Mouse (Mus musculus) heart, embryonic 13.5 days (tissue): ENCODE measurements around the gene Flot1. TPM values are rescaled to one million over a fixed set of nuclear protein-coding genes. Genes with fewer than 3 reads are reported as not detected.

Experiments
- ATAC-seq: fragments of 200-750 bp; cut with Nextera tagmentation; 2 replicates; pipeline ENCODE4 v1.8.0; 2017; ENCODE audit warnings: moderate TSS enrichment; ENCODE audit not compliant: insufficient number of reproducible peaks, low FRiP score, low TSS enrichment; ENCODE audit errors: extremely low read depth
- H3K27ac ChIP-seq: fragments of 300-500 bp; sonication (generic); replicated peaks from 2 replicates; pipeline ENCODE4 v1.5.1; 2015; ENCODE audit warnings: moderate library complexity, mild to moderate bottlenecking, inconsistent platforms
- H3K27me3 ChIP-seq: fragments of 300-500 bp; sonication (generic); replicated peaks from 2 replicates; pipeline ENCODE4 v1.6.1; 2015; ENCODE audit warnings: mild to moderate bottlenecking, inconsistent platforms
- H3K36me3 ChIP-seq: fragments of 300-500 bp; sonication (generic); 2 replicates; pipeline ENCODE4 v1.6.1; 2015; ENCODE audit warnings: mild to moderate bottlenecking, inconsistent platforms
- H3K4me1 ChIP-seq: fragments of 300-500 bp; sonication (generic); 2 replicates; pipeline ENCODE4 v1.6.1; 2015; ENCODE audit warnings: inconsistent platforms
- H3K4me2 ChIP-seq: fragments of 300-500 bp; sonication (generic); 2 replicates; pipeline ENCODE4 v1.6.1; 2015; ENCODE audit warnings: inconsistent platforms, mild to moderate bottlenecking, moderate library complexity
- H3K4me3 ChIP-seq: fragments of 300-500 bp; sonication (generic); 2 replicates; pipeline ENCODE4 v1.5.1; 2015; ENCODE audit warnings: moderate library complexity, mild to moderate bottlenecking, inconsistent platforms
- H3K9ac ChIP-seq: fragments of 300-500 bp; sonication (generic); 2 replicates; pipeline ENCODE4 v1.6.1; 2015; ENCODE audit warnings: inconsistent platforms, mild to moderate bottlenecking, moderate library complexity
- H3K9me3 ChIP-seq: fragments of 300-500 bp; sonication (generic); 2 replicates; pipeline ENCODE4 v1.6.1; 2016; ENCODE audit warnings: inconsistent platforms
- WGBS: fragments of 180-500 bp; shearing (Covaris S2); methylation state at CpG from one replicate; pipeline ENCODE4 v1.1.7; 2015; ENCODE audit warnings: mixed read lengths; 5-methylcytosine and 5-hydroxymethylcytosine counted together
- polyA plus RNA-seq: library from polyadenylated mRNA; unstranded; fragments of >200 nt; fragmentation: Nextera tagmentation; extraction: Ambion mirVana; gene quantifications from 2 replicates; pipeline ENCODE4 v1.2.1, GENCODE M21; 2015

Flot1 gene
- polyA plus RNA-seq, 1 experiment from 2014 or later, result 81.1 TPM

- Histone ChIP-seq H3K4me1 (peaks cover 20% of the 10 kb centered on the region), H3K4me3 (no peak overlapping the region), H3K27ac (no peak overlapping the region), H3K4me2 (no peak overlapping the region), H3K36me3 (peaks cover 42% of the 10 kb centered on the region), H3K9ac (no peak overlapping the region), H3K27me3 (no peaks in the 10 kb centered on the region), H3K9me3 (no peaks in the 10 kb centered on the region)
- ATAC-seq, result no peak
- WGBS, result 42% methylated on average over 2 of the region's 2 CpGs
Observed at GRCm38 (mm10) chr17:35859835-35860234, 36.8 kb downstream of the Flot1 start.

GRCm38 (mm10) chr17:35860831-35861197, 37.8 kb downstream of the Flot1 start:
- 5% methylated on average over 12 of the region's 12 CpGs for WGBS
- H3K4me2 ChIP-seq, result peak overlapping the region; percentile 78

GRCm38 (mm10) chr17:35861198-35861857, 38.3 kb downstream of the Flot1 start, which contains the start of gene Nrm:
TSS of gene Nrm (plus strand) at chr17:35861318.
- no peaks in the 10 kb centered on the region for H3K27me3 ChIP-seq
- peaks cover 33% of the 10 kb centered on the region for H3K36me3 ChIP-seq
- peak within 1 kb of the TSS; percentile 78 for H3K4me2 ChIP-seq
- peak within 1 kb of the TSS; percentile 87 for H3K4me3 ChIP-seq
- peaks cover 25% of the 10 kb centered on the region for H3K4me1 ChIP-seq
- peak within 1 kb of the TSS; percentile 89 for H3K9ac ChIP-seq
- peak; percentile 85 for ATAC-seq
- peak within 1 kb of the TSS; percentile 95 for H3K27ac ChIP-seq
- H3K9me3 ChIP-seq, result no peaks in the 10 kb centered on the region
- 1% methylated on average over 47 of the region's 47 CpGs for WGBS

More at GRCm38 (mm10) chr17:35860831-35861197, 37.8 kb downstream of the Flot1 start:
- Histone ChIP-seq H3K9ac (peak overlapping the region; percentile 89), H3K4me3 (peak overlapping the region; percentile 87), H3K27me3 (no peaks in the 10 kb centered on the region), H3K36me3 (peaks cover 34% of the 10 kb centered on the region), H3K9me3 (no peaks in the 10 kb centered on the region), H3K27ac (peak overlapping the region; percentile 95), H3K4me1 (peaks cover 25% of the 10 kb centered on the region)
- ATAC-seq, result no peak

GRCm38 (mm10) chr17:35864832-35865353, 41.9 kb downstream of the Flot1 start:
- H3K9ac ChIP-seq, result peak overlapping the region; percentile 91
- peak overlapping the region; percentile 96 for H3K4me2 ChIP-seq
- WGBS, result 29% methylated on average over 10 of the region's 10 CpGs
- H3K4me3 ChIP-seq, result peak overlapping the region; percentile 68
- no peaks in the 10 kb centered on the region for H3K9me3 ChIP-seq
- peaks cover 8% of the 10 kb centered on the region; the same call in 1 of the 2 replicates for H3K36me3 ChIP-seq
- H3K4me1 ChIP-seq, result peaks cover 55% of the 10 kb centered on the region
- peak overlapping the region; percentile 97 for H3K27ac ChIP-seq
- no peaks in the 10 kb centered on the region for H3K27me3 ChIP-seq
- no peak for ATAC-seq

- Histone ChIP-seq H3K9ac (peak within 1 kb of the TSS; percentile 91), H3K27me3 (no peaks in the 10 kb centered on the region), H3K4me2 (peak within 1 kb of the TSS; percentile 96), H3K36me3 (peaks cover 11% of the 10 kb centered on the region), H3K27ac (peak within 1 kb of the TSS; percentile 97), H3K4me1 (peaks cover 59% of the 10 kb centered on the region), H3K9me3 (no peaks in the 10 kb centered on the region), H3K4me3 (peak within 1 kb of the TSS; percentile 68)
- peak; percentile 31; the same call in 1 of the 2 replicates for ATAC-seq
- 1% methylated on average over 46 of the region's 48 CpGs for WGBS
Observed at GRCm38 (mm10) chr17:35865481-35866280, 42.7 kb downstream of the Flot1 start, which contains the start of gene Ppp1r18. TSS of gene Ppp1r18 (plus strand) at chr17:35865593.

- Histone ChIP-seq H3K27ac (peak overlapping the region; percentile 97), H3K9me3 (no peaks in the 10 kb centered on the region), H3K4me2 (peak overlapping the region; percentile 96), H3K9ac (peak overlapping the region; percentile 91), H3K27me3 (no peaks in the 10 kb centered on the region), H3K4me3 (peak overlapping the region; percentile 68), H3K4me1 (peaks cover 63% of the 10 kb centered on the region), H3K36me3 (peaks cover 17% of the 10 kb centered on the region)
- peak; percentile 44; the same call in 1 of the 2 replicates for ATAC-seq
- 0% methylated on average over 30 of the region's 38 CpGs for WGBS
Observed at GRCm38 (mm10) chr17:35866281-35866831, 43.3 kb downstream of the Flot1 start.

GRCm38 (mm10) chr17:35866911-35867890, 44.2 kb downstream of the Flot1 start:
- H3K36me3 ChIP-seq, result peaks cover 23% of the 10 kb centered on the region
- peak overlapping the region; percentile 97 for H3K27ac ChIP-seq
- peak overlapping the region; percentile 96 for H3K4me2 ChIP-seq
- no peaks in the 10 kb centered on the region for H3K27me3 ChIP-seq
- WGBS, result 7% methylated on average over 26 of the region's 26 CpGs
- H3K4me3 ChIP-seq, result peak overlapping the region; percentile 68
- no peak for ATAC-seq
- peaks cover 62% of the 10 kb centered on the region for H3K4me1 ChIP-seq
- H3K9me3 ChIP-seq, result no peaks in the 10 kb centered on the region
- peak overlapping the region; percentile 91 for H3K9ac ChIP-seq

GRCm38 (mm10) chr17:35868165-35868820, 45.3 kb downstream of the Flot1 start:
- peaks cover 30% of the 10 kb centered on the region for H3K36me3 ChIP-seq
- H3K27ac ChIP-seq, result peak overlapping the region; percentile 97
- H3K9me3 ChIP-seq, result no peaks in the 10 kb centered on the region
- H3K4me1 ChIP-seq, result peaks cover 72% of the 10 kb centered on the region
- no peak for ATAC-seq
- H3K9ac ChIP-seq, result peak overlapping the region; percentile 91
- H3K4me3 ChIP-seq, result peak overlapping the region; percentile 68
- H3K4me2 ChIP-seq, result peak overlapping the region; percentile 96
- WGBS, result 23% methylated on average over 15 of the region's 17 CpGs
- no peaks in the 10 kb centered on the region for H3K27me3 ChIP-seq

GRCm38 (mm10) chr17:35868961-35869345, 45.9 kb downstream of the Flot1 start:
- H3K27me3 ChIP-seq, result no peaks in the 10 kb centered on the region
- peaks cover 33% of the 10 kb centered on the region for H3K36me3 ChIP-seq
- H3K9ac ChIP-seq, result peak overlapping the region; percentile 91
- WGBS, result 5% methylated on average over 7 of the region's 7 CpGs
- peak overlapping the region; percentile 68 for H3K4me3 ChIP-seq
- H3K4me1 ChIP-seq, result peaks cover 78% of the 10 kb centered on the region
- no peaks in the 10 kb centered on the region for H3K9me3 ChIP-seq
- no peak for ATAC-seq
- H3K4me2 ChIP-seq, result peak overlapping the region; percentile 96
- H3K27ac ChIP-seq, result peak overlapping the region; percentile 97
